Mouse (Mus musculus) hindbrain, embryonic 12.5 days (tissue): ENCODE results near the gene Lta. TPM values are rescaled to one million over a fixed set of nuclear protein-coding genes. Genes with fewer than 3 reads are reported as not detected.

Source experiments
- ATAC-seq: fragments of 200-750 bp; cut with Nextera tagmentation; 2 replicates; pipeline ENCODE4 v1.8.0; 2017; ENCODE audit warnings: moderate TSS enrichment; ENCODE audit not compliant: low FRiP score
- H3K27ac ChIP-seq: fragments of 300-500 bp; sonication (generic); 2 replicates; pipeline ENCODE4 v1.5.1; 2016; ENCODE audit warnings: mild to moderate bottlenecking
- H3K27me3 ChIP-seq: fragments of 300-500 bp; sonication (generic); 2 replicates; pipeline ENCODE4 v1.6.1; 2016; ENCODE audit warnings: mild to moderate bottlenecking
- H3K36me3 ChIP-seq: fragments of 300-500 bp; sonication (generic); 2 replicates; pipeline ENCODE4 v1.6.1; 2016; ENCODE audit warnings: mild to moderate bottlenecking
- H3K4me1 ChIP-seq: fragments of 300-500 bp; sonication (generic); 2 replicates; pipeline ENCODE4 v1.6.1; 2016
- H3K4me2 ChIP-seq: fragments of 300-500 bp; sonication (generic); replicated peaks from 2 replicates; pipeline ENCODE4 v1.6.1; 2016; ENCODE audit warnings: mild to moderate bottlenecking
- H3K4me3 ChIP-seq: fragments of 300-500 bp; sonication (generic); 2 replicates; pipeline ENCODE4 v1.5.1; 2016; ENCODE audit warnings: mild to moderate bottlenecking
- H3K9ac ChIP-seq: fragments of 300-500 bp; sonication (generic); 2 replicates; pipeline ENCODE4 v1.6.1; 2016; ENCODE audit warnings: mild to moderate bottlenecking, moderate library complexity
- H3K9me3 ChIP-seq: fragments of 300-500 bp; sonication (generic); replicated peaks from 2 replicates; pipeline ENCODE4 v1.6.1; 2016; ENCODE audit warnings: mild to moderate bottlenecking
- WGBS: fragments of 180-500 bp; shearing (Covaris S2); methylation state at CpG from one replicate; pipeline ENCODE4 v1.1.7; 2016; 5-methylcytosine and 5-hydroxymethylcytosine counted together
- polyA plus RNA-seq: library from polyadenylated mRNA; unstranded; fragments of >200 nt; fragmentation: Nextera tagmentation; extraction: Ambion mirVana; gene quantifications from 2 replicates; pipeline ENCODE4 v1.2.1, GENCODE M21; 2016

Lta gene
- polyA plus RNA-seq, 1 experiment from 2014 or later = not detected

- H3K9ac ChIP-seq = no peak overlapping the region
- H3K4me2 ChIP-seq = no peak overlapping the region
- 0 out of 2 replicates have a peak, but pooled peaks cover 3% of the 10 kb centered on the region for H3K27me3 ChIP-seq
- no peak for ATAC-seq
- 86% methylated on average over 7 of the region's 7 CpGs for WGBS
- no peak overlapping the region for H3K4me3 ChIP-seq
- no peak overlapping the region for H3K27ac ChIP-seq
- H3K36me3 ChIP-seq = no peaks in the 10 kb centered on the region
- H3K9me3 ChIP-seq = no peaks in the 10 kb centered on the region
- H3K4me1 ChIP-seq = peaks cover 17% of the 10 kb centered on the region
Observed at GRCm38 (mm10) chr17:35167794-35168193, 37.4 kb downstream of the Lta start.

DNA sequence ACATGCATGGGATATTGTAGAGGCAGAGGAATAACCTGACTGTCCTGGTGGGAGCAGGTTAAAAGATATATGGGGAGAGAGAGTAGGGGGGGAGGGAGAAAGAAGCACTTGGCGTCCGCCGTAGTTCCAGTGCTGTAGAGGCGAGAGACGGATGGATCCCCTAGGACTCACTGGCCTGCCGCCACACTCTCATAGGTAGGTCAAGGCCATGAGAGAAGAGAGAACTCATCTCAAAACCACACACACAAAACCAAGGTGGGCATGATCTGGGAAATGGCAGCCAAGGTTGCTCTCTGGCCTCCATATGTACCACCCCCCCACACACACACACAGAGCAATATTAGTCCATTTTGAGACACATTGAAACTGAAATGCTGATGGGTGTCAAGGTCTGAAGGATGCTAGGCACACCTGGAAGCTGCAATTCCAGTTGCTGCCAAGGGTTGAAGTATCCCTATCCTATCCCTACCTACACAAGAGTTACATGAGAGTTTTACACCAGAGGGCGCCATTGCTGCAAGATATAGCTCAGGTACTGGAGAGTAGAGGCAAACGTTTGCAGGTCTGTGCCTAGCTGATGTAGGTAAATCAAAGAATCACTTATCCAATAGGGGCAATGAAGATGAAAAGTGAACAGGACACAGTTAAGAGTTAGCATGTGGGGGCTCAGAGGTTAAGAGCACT, 38.7 kb downstream of the Lta start:
- Histone ChIP-seq H3K36me3 (peaks cover 6% of the 10 kb centered on the region), H3K9me3 (no peaks in the 10 kb centered on the region), H3K4me1 (peaks cover 30% of the 10 kb centered on the region), H3K4me2 (peak overlapping the region; percentile 54), H3K9ac (peak overlapping the region; percentile 49; the same call in 1 of the 2 replicates), H3K27ac (peak overlapping the region; percentile 98), H3K4me3 (peak overlapping the region; percentile 99), H3K27me3 (no peaks in the 10 kb centered on the region)
- no peak for ATAC-seq
- 69% methylated on average over 8 of the region's 8 CpGs for WGBS

GRCm38 (mm10) chr17:35165451-35166155, 39.5 kb downstream of the Lta start:
- peak overlapping the region; percentile 98 for H3K27ac ChIP-seq
- H3K36me3 ChIP-seq = peaks cover 15% of the 10 kb centered on the region
- H3K4me3 ChIP-seq = peak overlapping the region; percentile 99
- ATAC-seq = peak; percentile 87
- WGBS = 24% methylated on average over 12 of the region's 12 CpGs
- H3K9me3 ChIP-seq = no peaks in the 10 kb centered on the region
- H3K27me3 ChIP-seq = no peaks in the 10 kb centered on the region
- peaks cover 33% of the 10 kb centered on the region for H3K4me1 ChIP-seq
- peak overlapping the region; percentile 49 for H3K9ac ChIP-seq
- H3K4me2 ChIP-seq = peak overlapping the region; percentile 54

- Histone ChIP-seq H3K4me3 (peak within 1 kb of the TSS; percentile 99), H3K27ac (peak within 1 kb of the TSS; percentile 98), H3K27me3 (no peaks in the 10 kb centered on the region), H3K9ac (peak within 1 kb of the TSS; percentile 100), H3K4me1 (peaks cover 33% of the 10 kb centered on the region), H3K4me2 (peak within 1 kb of the TSS; percentile 93), H3K9me3 (no peaks in the 10 kb centered on the region), H3K36me3 (peaks cover 23% of the 10 kb centered on the region)
- peak; percentile 95 for ATAC-seq
- WGBS = 1% methylated on average over 67 of the region's 89 CpGs
Observed at GRCm38 (mm10) chr17:35164568-35165450, 40.3 kb downstream of the Lta start, which contains the start of gene Prrc2a. Prrc2a (minus strand) TSS chr17:35164897.

DNA sequence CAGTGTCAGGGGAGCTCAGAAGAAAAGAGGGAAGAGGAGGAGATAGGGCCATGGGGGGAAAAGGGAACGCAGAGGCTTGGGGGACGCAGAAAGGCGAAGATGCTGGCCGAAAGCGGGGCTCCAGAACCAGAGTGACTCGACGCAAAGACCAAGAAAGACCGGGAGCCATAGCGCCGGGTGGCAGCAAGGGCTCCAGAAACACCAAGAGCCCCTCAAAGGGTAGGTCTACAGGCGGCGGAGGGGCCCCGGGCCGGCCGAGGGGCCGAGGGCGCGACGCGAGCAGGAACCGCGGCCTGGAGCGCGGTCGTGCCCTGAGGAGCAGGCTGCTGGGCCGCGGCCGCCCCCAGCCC, 41.0 kb downstream of the Lta start:
- no peaks in the 10 kb centered on the region for H3K27me3 ChIP-seq
- peak overlapping the region; percentile 99 for H3K4me3 ChIP-seq
- no peaks in the 10 kb centered on the region for H3K9me3 ChIP-seq
- peaks cover 29% of the 10 kb centered on the region for H3K36me3 ChIP-seq
- under 1% methylated on average over 24 of the region's 28 CpGs for WGBS
- peaks cover 33% of the 10 kb centered on the region for H3K4me1 ChIP-seq
- H3K4me2 ChIP-seq = peak overlapping the region; percentile 93
- H3K27ac ChIP-seq = peak overlapping the region; percentile 98
- H3K9ac ChIP-seq = peak overlapping the region; percentile 100
- no peak for ATAC-seq

- H3K4me2 ChIP-seq = peak overlapping the region; percentile 93
- WGBS = 16% methylated on average over 8 of the region's 8 CpGs
- H3K27ac ChIP-seq = peak overlapping the region; percentile 98
- no peaks in the 10 kb centered on the region for H3K9me3 ChIP-seq
- no peaks in the 10 kb centered on the region for H3K27me3 ChIP-seq
- peaks cover 33% of the 10 kb centered on the region for H3K4me1 ChIP-seq
- ATAC-seq = no peak
- peak overlapping the region; percentile 100 for H3K9ac ChIP-seq
- peak overlapping the region; percentile 99 for H3K4me3 ChIP-seq
- peaks cover 36% of the 10 kb centered on the region for H3K36me3 ChIP-seq
Observed at GRCm38 (mm10) chr17:35163326-35164081, 41.6 kb downstream of the Lta start.

DNA sequence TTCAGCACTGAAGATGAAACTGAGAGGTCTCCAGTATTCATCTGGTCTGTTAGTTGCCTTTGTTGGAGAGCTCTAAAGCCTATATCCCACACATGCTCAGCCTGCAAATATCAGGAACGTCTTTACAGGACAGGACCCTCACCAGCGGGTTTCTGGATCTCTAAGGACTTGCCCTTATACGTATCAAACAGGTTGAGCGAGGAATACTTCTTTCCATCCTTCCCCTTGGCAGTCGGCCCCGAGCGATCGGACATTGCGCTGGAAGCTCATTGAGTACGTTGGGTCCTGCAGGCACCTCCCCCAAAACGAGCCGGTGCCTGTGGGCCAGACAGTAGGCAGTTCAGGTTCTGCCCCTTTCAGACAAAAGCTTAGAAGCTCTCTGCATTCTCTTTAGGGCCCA, 42.4 kb downstream of the Lta start:
- peaks cover 44% of the 10 kb centered on the region for H3K36me3 ChIP-seq
- H3K4me1 ChIP-seq = peaks cover 33% of the 10 kb centered on the region
- H3K9ac ChIP-seq = peak overlapping the region; percentile 100
- ATAC-seq = no peak
- WGBS = 57% methylated on average over 12 of the region's 12 CpGs
- H3K27me3 ChIP-seq = no peaks in the 10 kb centered on the region
- H3K4me2 ChIP-seq = peak overlapping the region; percentile 93
- H3K27ac ChIP-seq = peak overlapping the region; percentile 12; the same call in 1 of the 2 replicates
- peak overlapping the region; percentile 99 for H3K4me3 ChIP-seq
- H3K9me3 ChIP-seq = no peaks in the 10 kb centered on the region

- no peak for ATAC-seq
- peaks cover 50% of the 10 kb centered on the region for H3K36me3 ChIP-seq
- peaks cover 33% of the 10 kb centered on the region for H3K4me1 ChIP-seq
- peak overlapping the region; percentile 100; the same call in 1 of the 2 replicates for H3K9ac ChIP-seq
- H3K4me2 ChIP-seq = peak overlapping the region; percentile 93
- H3K4me3 ChIP-seq = peak overlapping the region; percentile 99
- WGBS = 77% methylated on average over 14 of the region's 14 CpGs
- H3K27me3 ChIP-seq = no peaks in the 10 kb centered on the region
- H3K27ac ChIP-seq = no peak overlapping the region
- no peaks in the 10 kb centered on the region for H3K9me3 ChIP-seq
Observed at GRCm38 (mm10) chr17:35162121-35162520, 43.0 kb downstream of the Lta start.

DNA sequence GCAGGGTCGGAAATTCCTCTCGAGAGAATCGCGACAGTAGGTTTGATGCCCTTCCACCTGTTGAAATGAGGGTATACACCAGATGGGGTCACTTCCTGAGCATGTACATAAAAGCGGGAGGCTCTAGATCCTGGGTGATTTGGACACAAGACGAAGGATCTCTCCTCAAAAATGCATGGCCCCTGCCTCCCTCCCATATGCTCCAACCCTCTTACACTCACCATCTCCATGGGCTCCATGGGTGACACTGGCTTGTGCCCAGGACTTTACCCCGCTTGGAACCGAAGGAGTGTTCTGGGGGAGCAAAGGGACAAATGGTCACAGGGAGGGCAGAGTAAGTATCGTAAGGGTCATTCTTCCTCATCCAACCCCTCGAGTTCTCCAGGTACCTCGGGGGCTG, 43.7 kb downstream of the Lta start:
- H3K4me1 ChIP-seq = peaks cover 31% of the 10 kb centered on the region
- peaks cover 57% of the 10 kb centered on the region for H3K36me3 ChIP-seq
- H3K27me3 ChIP-seq = no peaks in the 10 kb centered on the region
- H3K4me2 ChIP-seq = no peak overlapping the region
- ATAC-seq = no peak
- H3K27ac ChIP-seq = no peak overlapping the region
- 84% methylated on average over 11 of the region's 11 CpGs for WGBS
- no peaks in the 10 kb centered on the region for H3K9me3 ChIP-seq
- no peak overlapping the region for H3K4me3 ChIP-seq
- no peak overlapping the region for H3K9ac ChIP-seq

DNA sequence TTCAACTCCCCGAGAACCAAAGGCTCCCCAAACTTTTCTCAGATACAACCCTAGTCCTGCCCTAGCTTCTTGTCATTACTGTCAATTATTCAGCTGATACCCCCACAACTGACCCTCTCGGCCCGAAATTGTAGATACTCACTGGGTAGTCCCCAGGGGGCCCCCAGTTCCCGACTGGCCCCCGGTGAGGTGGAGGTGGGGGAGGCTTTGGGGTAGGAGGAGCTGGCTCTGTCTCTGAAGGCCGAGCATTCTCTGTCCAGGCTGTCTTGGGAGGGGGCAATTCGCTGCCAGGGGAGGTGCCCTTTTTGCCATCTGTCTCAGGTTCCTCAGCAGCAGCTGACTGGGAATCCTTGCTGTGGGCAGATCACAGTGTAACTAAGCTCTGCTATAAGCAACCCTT, 45.5 kb downstream of the Lta start:
- no peak for ATAC-seq
- Histone ChIP-seq H3K9ac (no peak overlapping the region), H3K4me2 (no peak overlapping the region), H3K27ac (no peak overlapping the region), H3K27me3 (no peaks in the 10 kb centered on the region), H3K4me3 (no peak overlapping the region), H3K36me3 (peaks cover 75% of the 10 kb centered on the region), H3K4me1 (peaks cover 24% of the 10 kb centered on the region), H3K9me3 (no peaks in the 10 kb centered on the region)
- WGBS = 84% methylated on average over 7 of the region's 7 CpGs

DNA sequence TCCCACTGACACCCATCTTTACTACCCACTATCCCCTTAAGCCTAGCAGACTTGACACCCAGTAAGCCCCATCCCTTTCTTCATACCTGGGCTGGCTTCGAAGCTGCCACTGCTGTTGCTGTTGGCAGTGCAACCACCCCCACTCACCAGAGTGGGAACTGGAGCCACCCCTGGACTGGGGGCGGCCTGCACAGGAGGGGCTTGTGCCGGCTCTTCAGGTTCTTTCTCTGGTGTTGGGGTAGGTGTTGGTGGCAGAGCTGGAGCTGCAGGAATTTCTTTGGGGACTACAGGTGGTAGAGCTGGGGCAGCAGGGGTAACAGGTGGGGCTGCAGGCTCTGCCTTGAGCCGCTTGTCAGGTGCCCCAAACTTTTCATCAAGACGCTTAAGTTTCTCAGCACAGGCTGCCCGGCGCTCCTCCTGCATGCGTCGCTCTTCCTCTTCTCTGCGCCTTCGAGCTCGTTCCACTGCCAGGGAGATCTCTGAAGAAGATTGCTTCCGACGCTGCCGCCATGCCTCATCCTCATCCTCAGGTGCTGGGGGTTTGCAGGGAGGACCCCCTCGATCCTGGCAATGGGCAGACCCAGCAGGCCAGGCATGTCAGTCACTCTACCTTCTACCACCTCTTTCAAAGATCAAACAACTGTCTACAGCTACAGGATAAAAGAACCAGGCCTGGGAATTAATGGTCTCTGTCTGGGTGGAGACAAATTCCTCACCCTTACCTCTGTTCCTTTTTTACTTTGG, 46.1 kb downstream of the Lta start:
- H3K27ac ChIP-seq = no peak overlapping the region
- peaks cover 24% of the 10 kb centered on the region for H3K4me1 ChIP-seq
- peaks cover 81% of the 10 kb centered on the region for H3K36me3 ChIP-seq
- no peak overlapping the region for H3K9ac ChIP-seq
- no peaks in the 10 kb centered on the region for H3K27me3 ChIP-seq
- H3K4me3 ChIP-seq = no peak overlapping the region
- ATAC-seq = no peak
- no peak overlapping the region for H3K4me2 ChIP-seq
- H3K9me3 ChIP-seq = no peaks in the 10 kb centered on the region
- 95% methylated on average over 16 of the region's 16 CpGs for WGBS
